Mouse (Mus musculus) brain, adult 2 months (tissue): ENCODE data around the gene Olfr993.

Experiments
- DNase-seq: peaks from one replicate; pipeline ENCODE4 v3.0.0; 2011; ENCODE audit warnings: low read depth, low spot score

Olfr993 gene

DNA sequence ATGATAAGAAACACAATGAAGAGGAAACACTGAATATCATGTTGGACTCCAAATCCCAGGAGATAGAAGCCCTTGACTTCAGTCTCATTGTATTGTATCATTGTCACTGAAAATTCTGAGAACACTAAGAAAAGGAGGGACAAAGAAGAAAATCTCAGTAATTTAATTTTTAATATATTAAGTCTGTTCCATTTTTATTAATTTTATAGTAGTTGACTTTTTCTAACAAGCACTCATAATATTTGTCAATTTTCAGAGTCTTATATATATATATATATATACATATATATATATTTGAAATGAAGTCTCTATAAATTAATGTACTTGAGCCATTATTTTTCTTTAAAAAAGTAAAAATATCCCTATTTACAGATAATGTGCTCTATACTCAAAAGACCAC lies at the start of gene Olfr993:
Olfr993 (minus strand) TSS at position 101 of the 400 bp plus-strand sequence.
- DNase-seq, result no peak

DNA sequence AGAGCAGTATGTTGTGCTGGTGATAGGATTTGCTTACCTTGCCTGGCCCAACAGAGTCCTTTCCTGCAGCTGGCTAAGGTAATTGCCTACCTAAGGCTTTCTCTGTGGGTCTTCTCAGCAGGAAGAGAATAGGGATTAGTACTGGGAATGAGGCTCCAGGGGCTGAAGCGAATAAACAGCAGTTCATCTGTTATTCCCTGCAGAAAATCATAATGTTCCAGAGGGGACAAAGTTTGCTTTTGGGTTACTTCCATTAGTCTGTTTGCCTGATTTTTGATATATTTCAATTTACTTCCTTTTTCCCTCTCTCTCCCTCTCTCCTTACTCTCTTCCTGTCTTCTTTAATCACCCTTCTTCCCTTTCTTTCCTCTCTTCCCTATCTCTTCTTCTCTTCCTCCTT lies 28.9 kb upstream of the Olfr993 start, which contains the start of gene Olfr995:
Olfr995 (minus strand) TSS at position 101 of the 400 bp plus-strand sequence.
- DNase-seq, result no peak

GRCm38 (mm10) chr2:85442546-85442945 lies 27.9 kb upstream of the Olfr993 start:
- no peak for DNase-seq

DNA sequence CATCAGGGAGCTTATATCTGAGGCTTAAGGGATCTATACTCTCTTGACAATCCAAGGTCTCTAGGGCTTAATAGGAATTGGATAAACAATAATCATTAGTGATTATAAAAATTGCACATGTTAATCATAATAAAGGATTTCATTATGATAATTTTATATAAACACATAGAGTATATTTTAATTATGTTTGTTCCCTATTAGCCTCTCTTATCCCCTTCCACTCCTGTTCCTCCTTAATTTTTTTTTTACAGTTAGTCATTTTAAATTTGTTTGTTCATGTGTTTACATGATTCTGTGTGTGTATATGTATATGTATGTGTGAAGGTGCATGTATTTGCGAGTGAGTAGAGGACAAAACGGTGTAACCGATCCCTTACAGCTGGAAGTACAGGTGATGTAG lies 21.7 kb upstream of the Olfr993 start, which contains the start of gene Olfr994:
Olfr994 (minus strand) TSS at position 101 of the 400 bp plus-strand sequence.
- no peak for DNase-seq

DNA sequence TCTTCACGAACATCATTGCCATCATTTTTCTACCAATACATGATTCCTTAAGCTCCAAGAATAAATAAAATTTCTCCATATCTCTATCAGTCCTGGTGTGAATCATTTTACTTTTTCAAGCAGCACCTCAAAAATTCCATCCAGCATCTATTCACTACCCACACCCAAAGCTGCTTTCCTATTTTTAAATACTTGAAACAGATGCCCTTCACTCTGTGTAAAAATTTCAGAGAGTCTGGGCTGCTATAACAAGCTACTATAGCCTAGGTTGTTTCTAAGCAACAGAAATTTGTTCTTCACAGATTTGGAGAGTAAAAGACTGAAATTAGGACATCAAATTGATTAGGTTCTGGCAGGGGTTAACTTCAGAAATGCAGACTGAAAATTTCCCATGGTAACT lies 11.2 kb upstream of the Olfr993 start:
- peak; percentile 79 for DNase-seq

- DNase-seq, result no peak
Observed at GRCm38 (mm10) chr2:85409369-85409768, 5.3 kb downstream of the Olfr993 start, which contains the start of gene Olfr992. Olfr992 (minus strand) TSS chr2:85409469.
